Mouse (Mus musculus): ENCODE measurements around the gene Cct5.

The Cct5 gene

DNA sequence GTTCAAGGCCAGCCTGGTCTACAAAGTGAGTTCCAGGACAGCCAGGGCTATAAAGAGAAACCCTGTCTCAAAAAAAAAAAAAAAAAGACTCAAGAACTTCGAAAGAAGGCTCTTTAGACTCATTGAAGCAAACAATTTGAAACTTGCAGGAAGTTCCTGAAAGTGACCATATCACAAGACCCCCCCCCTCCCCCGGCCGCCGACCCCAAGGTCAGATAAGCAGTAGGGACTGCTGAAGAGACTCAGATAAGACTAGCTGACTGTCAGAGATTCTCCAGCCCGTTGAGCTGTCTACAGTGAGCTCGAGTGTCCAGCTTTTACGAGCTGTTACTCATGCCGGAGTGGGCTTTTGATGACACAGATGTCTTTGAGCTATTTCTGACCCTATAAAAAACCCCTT, 38.8 kb downstream of the Cct5 start:
- DNase-seq, result no peak

DNA sequence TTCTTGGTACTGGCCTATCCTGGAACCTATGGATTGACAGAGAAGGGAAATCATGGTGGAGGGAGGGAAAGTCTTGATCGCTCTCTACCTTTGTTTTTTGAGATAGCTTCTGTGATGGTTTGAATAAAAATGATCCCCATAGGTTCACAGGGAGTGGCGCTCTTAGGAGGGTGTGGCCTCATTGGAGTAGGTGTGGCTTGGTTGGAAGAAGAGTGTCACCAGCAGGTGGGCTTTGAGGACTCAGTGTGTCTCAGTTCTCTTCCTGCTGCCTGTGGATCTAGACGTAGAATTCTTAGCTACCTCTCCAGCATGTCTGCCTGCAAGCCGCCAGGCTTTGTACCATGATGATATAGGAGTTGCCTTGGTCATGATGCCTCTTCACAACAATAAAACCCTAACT, 39.6 kb downstream of the Cct5 start:
- no peak for DNase-seq

DNA sequence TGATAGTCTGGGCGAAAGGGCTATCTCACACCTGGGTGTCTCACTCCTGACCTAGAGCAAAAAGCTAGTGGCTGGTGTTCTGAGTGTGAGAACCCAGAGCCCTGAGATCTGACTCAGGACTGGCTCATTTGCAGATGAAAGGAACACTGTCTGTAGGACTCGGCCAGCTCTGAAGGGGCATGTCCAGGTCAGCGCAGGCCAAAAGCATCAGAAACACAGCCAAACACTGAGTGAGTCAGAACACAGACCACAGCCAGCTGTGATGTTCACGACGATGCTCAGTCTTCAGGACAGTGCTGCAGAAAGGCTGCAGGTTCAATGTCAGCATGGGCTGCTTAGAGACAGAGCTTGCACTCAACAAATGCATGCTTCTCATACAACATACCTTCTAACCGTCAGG, 40.2 kb downstream of the Cct5 start:
- no peak for DNase-seq

GRCm38 (mm10) chr15:31554855-31555254, 46.7 kb downstream of the Cct5 start:
- no peak for DNase-seq

GRCm38 (mm10) chr15:31550381-31550780, 51.2 kb downstream of the Cct5 start:
- no peak for DNase-seq

GRCm38 (mm10) chr15:31547421-31547820, 54.2 kb downstream of the Cct5 start:
- DNase-seq, result no peak

DNA sequence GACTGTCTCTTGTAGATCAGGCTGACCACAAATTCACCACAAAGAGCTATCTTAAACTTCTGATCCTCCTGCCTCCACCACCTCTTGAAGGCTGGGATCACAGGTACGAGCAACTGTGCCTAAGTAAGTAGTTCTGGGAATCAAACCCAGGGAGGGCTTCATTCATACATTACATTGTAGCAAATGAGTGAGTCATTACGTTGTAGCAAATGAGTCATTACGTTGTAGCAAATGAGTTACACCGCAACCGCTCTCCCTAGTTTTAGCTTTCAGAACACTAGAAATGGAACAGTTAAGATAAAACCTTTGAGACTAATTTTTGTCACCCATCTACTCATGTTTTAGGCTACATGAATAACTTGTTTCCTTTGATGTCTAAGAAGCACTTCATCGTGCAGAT, 55.3 kb downstream of the Cct5 start:
- no peak for DNase-seq

DNA sequence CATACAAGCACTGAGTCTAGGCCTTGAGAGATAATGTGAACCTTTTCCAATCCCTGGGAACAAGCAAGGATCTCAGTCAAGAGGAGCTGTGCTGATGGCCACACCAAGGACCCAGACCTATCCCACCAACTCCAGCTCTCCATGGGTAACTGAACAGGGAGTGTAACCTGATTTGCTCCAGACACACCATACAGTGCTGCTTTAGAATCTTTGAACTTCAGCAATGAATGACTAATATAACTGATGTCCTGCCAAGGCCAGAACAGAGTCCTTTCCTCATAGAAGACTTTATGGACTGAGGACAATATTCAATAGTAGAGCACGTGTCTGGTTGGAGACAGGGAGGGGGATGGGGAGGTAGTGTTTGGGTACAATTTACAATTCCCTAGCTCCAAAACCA, 56.5 kb downstream of the Cct5 start:
- peak; percentile 52 to 79 for DNase-seq

GRCm38 (mm10) chr15:31543246-31543645, 58.4 kb downstream of the Cct5 start:
- DNase-seq, result no peak

DNA sequence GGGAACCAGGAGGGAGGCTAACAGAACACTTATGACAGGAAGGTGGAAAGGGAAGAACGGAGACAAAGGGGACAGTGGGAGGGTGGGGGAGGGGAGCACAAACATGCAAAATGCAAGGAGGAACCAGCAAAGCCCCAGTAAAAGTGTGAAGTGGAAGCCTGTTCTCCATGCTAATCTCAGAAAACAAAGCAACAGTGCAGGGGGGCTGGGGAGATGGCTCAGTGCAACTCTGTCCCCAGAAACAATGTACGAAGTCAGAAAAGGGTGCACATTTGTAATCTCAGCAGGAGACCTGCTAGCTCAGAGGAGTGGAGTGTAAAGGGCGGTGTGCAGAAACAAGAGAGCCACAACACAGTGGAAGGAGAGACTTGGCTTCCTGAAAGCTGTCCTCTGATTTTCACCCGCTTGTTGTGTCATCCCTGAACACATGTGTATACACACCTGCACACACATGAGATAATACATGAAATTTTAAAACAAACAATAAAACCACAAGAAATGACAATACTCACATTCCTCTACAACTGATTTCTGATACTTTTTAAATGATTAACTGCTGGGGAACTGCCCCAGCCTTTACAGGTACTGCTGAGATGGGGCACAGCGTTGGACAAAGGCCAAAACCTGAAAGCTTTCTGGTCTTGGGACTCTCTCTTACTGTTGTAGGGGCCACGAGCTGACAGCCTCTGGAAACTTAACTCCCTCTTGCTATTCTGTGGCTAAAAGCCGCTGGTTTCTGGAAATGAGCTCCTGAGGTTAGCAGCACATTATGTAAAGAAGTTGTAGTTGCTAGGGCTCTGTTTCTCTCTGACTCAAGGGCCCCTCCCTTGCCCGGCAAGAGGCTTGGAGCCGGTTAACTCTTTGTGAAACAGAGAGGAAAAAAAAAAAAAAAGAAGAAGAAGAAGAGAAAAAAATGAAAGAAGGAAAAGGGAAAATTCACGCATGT, 59.3 kb downstream of the Cct5 start:
- DNase-seq, result peak; percentile 61 to 63
